Mouse (Mus musculus) CH12.LX (cell line): ENCODE data around the gene Dnajc13. TPM values are rescaled to one million over a fixed set of nuclear protein-coding genes. Genes with fewer than 3 reads are reported as not detected.

Experiments
- DNase-seq: peaks from one replicate; pipeline ENCODE4 v3.0.0-alpha.2; 2013; ENCODE audit errors: extremely low read depth
- H3K27ac ChIP-seq: 2 replicates; pipeline ENCODE4 v1.5.1; 2012; ENCODE audit warnings: low read depth, mild to moderate bottlenecking, control low read depth, moderate library complexity; ENCODE audit not compliant: insufficient read depth
- H3K27me3 ChIP-seq: replicated peaks from 2 replicates; pipeline ENCODE3; 2012; ENCODE audit warnings: inconsistent platforms
- H3K36me3 ChIP-seq, 2 experiments: replicated peaks in 1 of 2; 2 replicates each; pipeline versions ENCODE3 to v1.6.1; 2012; ENCODE audit warnings: inconsistent platforms in 1 of 2, low read length in 1 of 2, mild to moderate bottlenecking in 1 of 2, mixed read lengths in 1 of 2, moderate library complexity in 1 of 2; ENCODE audit not compliant: control insufficient read depth in 1 of 2, insufficient read depth in 1 of 2
- H3K4me1 ChIP-seq, 2 experiments: 2 replicates each; pipeline ENCODE4 v1.6.1; 2012; ENCODE audit warnings: inconsistent platforms in 1 of 2, moderate library complexity in 1 of 2; ENCODE audit not compliant: insufficient read depth in 2 of 2, control insufficient read depth in 1 of 2
- H3K4me2 ChIP-seq: 2 replicates; pipeline ENCODE4 v1.6.1; 2012; ENCODE audit warnings: low read depth, mild to moderate bottlenecking, control low read depth; ENCODE audit not compliant: poor library complexity, insufficient read depth, severe bottlenecking
- H3K4me3 ChIP-seq, 3 experiments: fragments of 150-350 bp in 1 of 3; sonication (generic) in 1 of 3; replicated peaks in 1 of 3; 2 replicates each; pipeline versions ENCODE3 to v1.5.1; 2011 to 2012; ENCODE audit warnings: low read depth in 2 of 3, low read length in 2 of 3, mild to moderate bottlenecking in 2 of 3, moderate library complexity in 2 of 3, control low read depth in 1 of 3, improper control_type of control experiment in 1 of 3, inconsistent platforms in 1 of 3, mixed read lengths in 1 of 3; ENCODE audit not compliant: poor library complexity in 1 of 3
- H3K79me2 ChIP-seq: replicated peaks from 2 replicates; pipeline ENCODE4 v1.6.1; 2012; ENCODE audit warnings: mild to moderate bottlenecking, moderate library complexity; ENCODE audit not compliant: control insufficient read depth, poor library complexity, insufficient read depth, severe bottlenecking; ENCODE audit errors: extremely low read depth
- H3K9ac ChIP-seq: 2 replicates; pipeline ENCODE4 v1.6.1; 2012; ENCODE audit warnings: low read depth, mild to moderate bottlenecking, control low read depth, moderate library complexity; ENCODE audit not compliant: insufficient read depth
- H3K9me3 ChIP-seq: replicated peaks from 2 replicates; pipeline ENCODE3; 2012; ENCODE audit warnings: low read length, inconsistent platforms, mixed read lengths
- BHLHE40 ChIP-seq: IDR thresholded peaks from 2 replicates; pipeline ENCODE4 v1.6.1; 2011; ENCODE audit warnings: mild to moderate bottlenecking, low read depth, low read length, improper control_type of control experiment
- CHD1 ChIP-seq: IDR thresholded peaks from 2 replicates; pipeline ENCODE4 v1.6.1; 2012; ENCODE audit warnings: low read depth, low read length, improper control_type of control experiment, inconsistent platforms
- CHD2 ChIP-seq: IDR thresholded peaks from 2 replicates; pipeline ENCODE4 v1.6.1; 2011; ENCODE audit warnings: low read length, improper control_type of control experiment
- ELF1 ChIP-seq: IDR thresholded peaks from 2 replicates; pipeline ENCODE4 v1.6.1; 2014; ENCODE audit warnings: low read depth, mild to moderate bottlenecking, inconsistent platforms, low read length, improper control_type of control experiment
- EP300 ChIP-seq: IDR thresholded peaks from 2 replicates; pipeline ENCODE4 v1.6.1; 2011; ENCODE audit warnings: low read length, improper control_type of control experiment
- GABPA ChIP-seq: IDR thresholded peaks from 2 replicates; pipeline ENCODE4 v1.6.1; 2012; ENCODE audit warnings: low read depth, low read length, improper control_type of control experiment, inconsistent platforms; ENCODE audit not compliant: insufficient replicate concordance
- JUN ChIP-seq: IDR thresholded peaks from 2 replicates; pipeline ENCODE4 v1.6.1; 2011; ENCODE audit warnings: low read depth, mild to moderate bottlenecking, low read length, improper control_type of control experiment, moderate library complexity; ENCODE audit not compliant: insufficient read depth
- JUND ChIP-seq: conservative IDR thresholded peaks from 2 replicates; pipeline ENCODE4 v1.6.1; 2011; ENCODE audit warnings: low read depth, low read length, improper control_type of control experiment
- MXI1 ChIP-seq: IDR thresholded peaks from 2 replicates; pipeline ENCODE4 v1.6.1; 2011; ENCODE audit warnings: mild to moderate bottlenecking, low read depth, low read length, improper control_type of control experiment
- MYC ChIP-seq: IDR thresholded peaks from 2 replicates; pipeline ENCODE4 v1.6.1; 2011; ENCODE audit warnings: low read depth, mild to moderate bottlenecking, improper control_type of control experiment, low read length
- NELFE ChIP-seq: IDR thresholded peaks from 2 replicates; pipeline ENCODE4 v1.6.1; 2011; ENCODE audit warnings: low read depth, low read length, improper control_type of control experiment
- PAX5 ChIP-seq: IDR thresholded peaks from 2 replicates; pipeline ENCODE4 v1.6.1; 2012; ENCODE audit warnings: low read length, inconsistent platforms, mixed read lengths
- POLR2A ChIP-seq: IDR thresholded peaks from 2 replicates; pipeline ENCODE4 v1.6.1; 2011; ENCODE audit warnings: low read depth, mild to moderate bottlenecking, improper control_type of control experiment, low read length
- RCOR1 ChIP-seq: conservative IDR thresholded peaks from 2 replicates; pipeline ENCODE4 v1.6.1; 2012; ENCODE audit warnings: low read depth, mild to moderate bottlenecking, inconsistent platforms, low read length, improper control_type of control experiment
- SIN3A ChIP-seq: IDR thresholded peaks from 2 replicates; pipeline ENCODE4 v1.6.1; 2012; ENCODE audit warnings: low read length, improper control_type of control experiment, inconsistent platforms
- TBP ChIP-seq: conservative IDR thresholded peaks from 2 replicates; pipeline ENCODE4 v1.6.1; 2011; ENCODE audit warnings: low read depth, low read length, improper control_type of control experiment
- TCF12 ChIP-seq: IDR thresholded peaks from 2 replicates; pipeline ENCODE4 v1.6.1; 2014; ENCODE audit warnings: low read depth, mild to moderate bottlenecking, inconsistent platforms, low read length, improper control_type of control experiment
- UBTF ChIP-seq: IDR thresholded peaks from 2 replicates; pipeline ENCODE4 v1.6.1; 2012; ENCODE audit warnings: low read depth, mild to moderate bottlenecking, inconsistent platforms, low read length, improper control_type of control experiment, moderate library complexity
- ZC3H11A ChIP-seq: IDR thresholded peaks from 2 replicates; pipeline ENCODE4 v1.6.1; 2012; ENCODE audit warnings: low read depth, mild to moderate bottlenecking, inconsistent platforms, low read length, improper control_type of control experiment
- ZKSCAN1 ChIP-seq: IDR thresholded peaks from 2 replicates; pipeline ENCODE4 v1.6.1; 2012; ENCODE audit warnings: low read depth, inconsistent platforms, low read length, improper control_type of control experiment, borderline replicate concordance
- ZNF384 ChIP-seq: IDR thresholded peaks from 2 replicates; pipeline ENCODE4 v1.6.1; 2012; ENCODE audit warnings: low read depth, low read length, improper control_type of control experiment, inconsistent platforms
- dilution Hi-C: fragments of 300-500 bp; cut with MboI; formaldehyde crosslinking; loops from 2 replicates; pipeline ENCODE4 v1.14.3; 2020; ENCODE audit warnings: low sequenced_read_pairs; ENCODE audit not compliant: extremely low pct_unique_long_range_greater_than_20kb, extremely low pct_ligation_motif_present
- in situ Hi-C: fragments of 300-500 bp; cut with MboI; formaldehyde crosslinking; loops from 3 replicates; pipeline ENCODE4 v1.14.3; 2019; ENCODE audit warnings: low sequenced_read_pairs, low pct_ligation_motif_present, low pct_unique_long_range_greater_than_20kb, mixed read lengths
- polyA plus RNA-seq: library from polyadenylated mRNA; unstranded; fragments of >175 nt; gene quantifications from 2 replicates; pipeline ENCODE4 v1.2.1, GENCODE M21; 2012; ENCODE audit warnings: low read depth; ENCODE audit not compliant: insufficient read length
- total RNA-seq, 2 experiments: library from RNA; depleted of rRNA; stranded (reverse); fragments of 300-350 nt in 1 of 2; fragments of >200 nt in 1 of 2; gene quantifications; 2 replicates each; pipeline ENCODE4 v1.2.3; 2012 to 2014

Dnajc13 gene
- total and polyA plus RNA-seq, 3 experiments: 30.1 to 51.9 (median 30.4) TPM

DNA sequence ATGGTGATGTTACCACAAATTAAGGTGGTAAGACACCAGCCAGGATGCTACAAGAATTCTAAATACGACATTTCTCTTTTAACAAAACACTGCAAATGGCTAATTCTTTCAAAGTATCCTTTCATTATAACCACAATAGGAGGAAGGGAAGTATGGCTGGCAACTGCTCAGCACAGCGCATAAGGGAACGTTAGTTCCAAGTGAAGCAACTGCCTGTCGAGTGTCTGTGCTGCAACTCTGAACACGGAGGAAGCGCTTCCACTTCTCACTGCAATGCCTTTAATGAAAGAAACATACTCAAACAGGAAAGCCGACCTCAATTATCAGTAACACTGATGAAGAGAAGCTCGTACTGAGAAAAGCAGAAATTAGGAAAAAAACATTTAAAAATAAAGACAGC is 23.7 kb downstream of the Dnajc13 start:
- no peak overlapping the region for H3K9ac ChIP-seq
- 0 out of 2 replicates have a peak, but pooled peaks cover 4% of the 10 kb centered on the region for H3K79me2 ChIP-seq
- TF ChIP-seq JUND (no peak), CHD2 (no peak), RCOR1 (no peak), SIN3A (no peak), UBTF (no peak), ZNF384 (no peak), TCF12 (no peak), MXI1 (no peak), JUN (no peak), POLR2A (no peak), PAX5 (no peak), BHLHE40 (no peak)
- dilution Hi-C loops (no loop called here), in situ Hi-C loops (no loop called here)
- H3K4me2 ChIP-seq: no peak overlapping the region
- H3K27ac ChIP-seq: no peak overlapping the region
- H3K9me3 ChIP-seq: no peaks in the 10 kb centered on the region
- H3K36me3 ChIP-seq: peaks cover 29 to 67% of the 10 kb centered on the region in 2 experiments
- DNase-seq: no peak
- no peaks in the 10 kb centered on the region for H3K27me3 ChIP-seq
- H3K4me1 ChIP-seq: peaks cover 0 to 21% of the 10 kb centered on the region in 2 experiments; a peak in 2 of 4 replicates
- no peak overlapping the region for H3K4me3 ChIP-seq

DNA sequence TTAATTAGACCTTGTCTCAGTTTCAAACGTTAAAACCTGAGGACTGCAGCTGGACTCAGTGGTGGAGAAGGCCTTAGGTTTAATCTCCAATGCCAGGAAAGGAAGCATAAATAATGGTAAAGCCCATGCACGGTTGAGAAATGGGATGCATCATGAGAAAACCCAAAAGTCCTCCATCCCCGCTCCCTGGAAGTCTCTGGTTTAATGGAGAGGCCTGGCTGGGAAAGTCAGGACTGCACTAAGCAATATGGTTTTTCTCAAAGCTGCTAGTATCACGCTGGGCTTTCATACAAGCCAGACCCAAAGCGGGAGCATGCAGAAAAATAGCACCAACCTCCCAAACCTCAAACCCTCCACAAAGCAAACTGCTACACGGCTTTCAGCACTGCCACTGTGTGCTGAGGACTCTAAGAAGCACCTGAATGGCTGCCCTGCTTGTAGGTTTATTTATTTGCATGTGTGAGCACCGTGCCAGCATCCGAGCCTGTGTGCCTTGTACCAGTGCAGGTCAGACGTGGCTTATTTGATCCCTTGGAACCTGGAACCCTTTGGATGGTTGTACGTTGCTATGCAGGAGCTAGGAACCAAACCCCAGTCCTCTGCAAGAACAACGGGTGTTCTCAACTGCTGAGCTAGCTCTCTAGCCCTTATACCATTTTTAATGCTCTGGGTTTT is 26.3 kb downstream of the Dnajc13 start:
- no peak overlapping the region for H3K4me3 ChIP-seq
- TF ChIP-seq ZC3H11A (no peak), UBTF (no peak), GABPA (no peak), EP300 (no peak), MYC (no peak), ELF1 (no peak), CHD1 (no peak), ZKSCAN1 (no peak), ZNF384 (no peak), PAX5 (no peak), TBP (no peak), MXI1 (no peak), JUN (no peak), NELFE (no peak)
- TF ChIP-seq, all 38 proteins: peak for 0
- no peaks in the 10 kb centered on the region for H3K27me3 ChIP-seq
- no peak overlapping the region for H3K27ac ChIP-seq
- dilution Hi-C loops (no loop called here), in situ Hi-C loops (no loop called here)
- peaks cover 39 to 82% of the 10 kb centered on the region in 2 experiments for H3K36me3 ChIP-seq
- no peak for DNase-seq
- H3K9me3 ChIP-seq: no peaks in the 10 kb centered on the region
- H3K9ac ChIP-seq: no peak overlapping the region
- no peak overlapping the region for H3K4me2 ChIP-seq
- H3K79me2 ChIP-seq: no peaks in the 10 kb centered on the region
- 0 out of 4 replicates have a peak, but pooled peaks cover 0 to 6% of the 10 kb centered on the region in 2 experiments for H3K4me1 ChIP-seq
